Mouse (Mus musculus): ENCODE measurements around the gene Cops9.

DNA sequence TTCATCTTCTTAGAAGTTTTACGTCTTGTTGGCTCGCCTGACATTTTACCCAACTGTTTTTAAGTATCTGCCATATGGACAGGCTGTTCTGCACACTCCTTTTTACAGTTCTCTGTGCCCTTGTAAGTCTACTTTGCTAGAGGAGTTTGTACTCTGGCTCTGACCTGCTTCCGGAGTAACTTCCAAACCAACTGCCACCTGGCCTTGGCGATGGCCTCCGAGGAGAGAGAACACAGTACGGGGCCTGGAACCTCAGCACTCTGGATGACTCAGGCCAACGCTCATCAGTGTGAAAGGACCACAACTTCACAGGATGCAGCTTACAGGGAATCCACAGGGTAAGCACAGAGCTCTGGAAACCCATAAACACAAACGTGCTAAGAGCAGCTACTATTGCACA lies 8.1 kb downstream of the Cops9 start:
- TF ChIP-seq EP300 (IDR thresholded peaks at IDR 0.05; ENCODE audit: low read depth) (no peak), CTCF (IDR thresholded peaks at IDR 0.05; ENCODE audit: low read depth) (no peak)
